Comparison of ENCODE assay signal across 8 mouse cellular contexts in genomic region chr1:60179932-60180783, GRCm38 (mm10). TPM values are rescaled to one million over a fixed set of nuclear protein-coding genes. Genes with fewer than 3 reads are reported as not detected.
DNase-seq lines count a peak whose midpoint lies in the region; ATAC-seq and TF ChIP-seq lines count a peak whose summit lies in the region.

TSS of gene Nbeal1 (plus strand) at chr1:60180599.

- H3K4me1 ChIP-seq in forebrain, embryonic 10.5 days: peaks cover 15% of the 10 kb centered on the region
- H3K4me1 ChIP-seq in heart, embryonic 15.5 days (replicated peaks): peaks cover 10% of the 10 kb centered on the region
- H3K4me1 ChIP-seq in liver, embryonic 14.5 days (replicated peaks; ENCODE audit: control insufficient read depth in 2 of 2, insufficient read depth in 2 of 2, low read length in 1 of 2): peaks cover 3 to 4% of the 10 kb centered on the region in 2 experiments; a peak in 2 of 4 replicates
- peaks cover 8% of the 10 kb centered on the region for H3K4me1 ChIP-seq in neural tube, embryonic 11.5 days (ENCODE audit: control insufficient read depth, insufficient read depth, low read length)
- no peaks in the 10 kb centered on the region for H3K4me1 ChIP-seq in stomach, postnatal 0 days (replicated peaks; ENCODE audit: control insufficient read depth, insufficient read depth)

- peak; percentile 54 for TF ChIP-seq CTCF in liver, embryonic 14.5 days (IDR thresholded peaks at IDR 0.05; ENCODE audit: low read depth)
- TF ChIP-seq CTCF in stomach, postnatal 0 days (IDR thresholded peaks at IDR 0.05; ENCODE audit: low read depth): peak; percentile 57

- no peaks in the 10 kb centered on the region for H3K9me3 ChIP-seq in forebrain, embryonic 10.5 days
- H3K9me3 ChIP-seq in heart, embryonic 15.5 days (replicated peaks): no peaks in the 10 kb centered on the region
- H3K9me3 ChIP-seq in liver, embryonic 14.5 days (ENCODE audit: control insufficient read depth, low read length): no peaks in the 10 kb centered on the region
- H3K9me3 ChIP-seq in neural tube, embryonic 11.5 days (ENCODE audit: control insufficient read depth, low read length): no peaks in the 10 kb centered on the region
- no peaks in the 10 kb centered on the region for H3K9me3 ChIP-seq in stomach, postnatal 0 days (ENCODE audit: control insufficient read depth, low read length)

- peak within 1 kb of the TSS; percentile 83 for H3K4me3 ChIP-seq in forebrain, embryonic 10.5 days
- peak within 1 kb of the TSS; percentile 82 for H3K4me3 ChIP-seq in heart, embryonic 15.5 days
- peak within 1 kb of the TSS; percentile 85 to 98 for H3K4me3 ChIP-seq in liver, embryonic 14.5 days (ENCODE audit: insufficient read depth in 1 of 2, low read depth in 2 of 2, low read length in 2 of 2)
- H3K4me3 ChIP-seq in neural tube, embryonic 11.5 days (ENCODE audit: low read depth, low read length): peak within 1 kb of the TSS; percentile 87
- H3K4me3 ChIP-seq in stomach, postnatal 0 days (ENCODE audit: low read depth, low read length): peak within 1 kb of the TSS; percentile 98

- no peaks in the 10 kb centered on the region for H3K27me3 ChIP-seq in forebrain, embryonic 10.5 days (ENCODE audit: poor library complexity, severe bottlenecking)
- H3K27me3 ChIP-seq in heart, embryonic 15.5 days: no peaks in the 10 kb centered on the region
- H3K27me3 ChIP-seq in liver, embryonic 14.5 days (ENCODE audit: control insufficient read depth, insufficient read depth, low read length): no peaks in the 10 kb centered on the region
- no peaks in the 10 kb centered on the region for H3K27me3 ChIP-seq in neural tube, embryonic 11.5 days (ENCODE audit: control insufficient read depth, insufficient read depth, low read length)
- H3K27me3 ChIP-seq in stomach, postnatal 0 days (ENCODE audit: control insufficient read depth, insufficient read depth, low read length): no peaks in the 10 kb centered on the region

- peaks cover 4% of the 10 kb centered on the region; the same call in 1 of the 2 replicates for H3K36me3 ChIP-seq in forebrain, embryonic 10.5 days (replicated peaks)
- H3K36me3 ChIP-seq in heart, embryonic 15.5 days: no peaks in the 10 kb centered on the region
- no peaks in the 10 kb centered on the region for H3K36me3 ChIP-seq in liver, embryonic 14.5 days (replicated peaks; ENCODE audit: control insufficient read depth, insufficient read depth, low read depth)
- H3K36me3 ChIP-seq in neural tube, embryonic 11.5 days (ENCODE audit: control insufficient read depth, insufficient read depth, low read length): no peaks in the 10 kb centered on the region
- no peaks in the 10 kb centered on the region for H3K36me3 ChIP-seq in stomach, postnatal 0 days (ENCODE audit: control insufficient read depth, insufficient read depth, low read length)

- H3K4me2 ChIP-seq in heart, embryonic 15.5 days: peak within 1 kb of the TSS; percentile 64
- peak within 1 kb of the TSS; percentile 94 for H3K4me2 ChIP-seq in liver, embryonic 14.5 days (ENCODE audit: low read depth)
- H3K4me2 ChIP-seq in neural tube, embryonic 11.5 days (ENCODE audit: low read depth): peak within 1 kb of the TSS; percentile 44
- H3K4me2 ChIP-seq in stomach, postnatal 0 days (replicated peaks; ENCODE audit: low read depth): peak within 1 kb of the TSS; percentile 60

- peak within 1 kb of the TSS; percentile 97 for H3K27ac ChIP-seq in forebrain, embryonic 10.5 days
- H3K27ac ChIP-seq in heart, embryonic 15.5 days: peak within 1 kb of the TSS; percentile 98
- peak within 1 kb of the TSS; percentile 60 for H3K27ac ChIP-seq in liver, embryonic 14.5 days
- H3K27ac ChIP-seq in neural tube, embryonic 11.5 days (ENCODE audit: low read depth, low read length): peak within 1 kb of the TSS; percentile 95
- H3K27ac ChIP-seq in stomach, postnatal 0 days (replicated peaks): peak within 1 kb of the TSS; percentile 97

- peak; percentile 85 to 87 for DNase-seq in CD8-positive naive resting alpha-beta T cell, adult 2 months (ENCODE audit: low read depth in 2 of 2, low spot score in 2 of 2)
- peak; percentile 94 for DNase-seq in c-Kit-positive CD71-negative TER-119-negative erythroid progenitor cells, embryonic 14.5 days (ENCODE audit: low read depth)
- peak; percentile 98 for DNase-seq in forebrain, embryonic 10.5 days (ENCODE audit: extremely low spot score, low spot score)
- peak; percentile 98 to 99 for DNase-seq in kidney, postnatal 25 days
- peak; percentile 88 to 93 (median 89) for DNase-seq in liver, embryonic 14.5 days (ENCODE audit: low read depth in 3 of 3, low spot score in 3 of 3)
- DNase-seq in neural tube, embryonic 11.5 days (ENCODE audit: low spot score): peak; percentile 99
- DNase-seq in stomach, postnatal 0 days (ENCODE audit: low spot score): peak; percentile 100

- ATAC-seq in heart, embryonic 15.5 days (replicated peaks; ENCODE audit: insufficient number of reproducible peaks, insufficient read depth, low FRiP score, low read depth): peak; percentile 100
- ATAC-seq in liver, embryonic 14.5 days (ENCODE audit: insufficient read depth): peak; percentile 97
- peak; percentile 97 for ATAC-seq in neural tube, embryonic 11.5 days (ENCODE audit: insufficient read depth, low FRiP score, low TSS enrichment)
- ATAC-seq in stomach, postnatal 0 days (ENCODE audit: low FRiP score, low TSS enrichment): peak; percentile 99

- peak within 1 kb of the TSS; percentile 88 for H3K9ac ChIP-seq in heart, embryonic 15.5 days
- H3K9ac ChIP-seq in liver, embryonic 14.5 days (replicated peaks): peak within 1 kb of the TSS; percentile 79
- peak within 1 kb of the TSS; percentile 87 for H3K9ac ChIP-seq in neural tube, embryonic 11.5 days (ENCODE audit: low read length)
- peak within 1 kb of the TSS; percentile 96 for H3K9ac ChIP-seq in stomach, postnatal 0 days (ENCODE audit: low read length)

- under 1% methylated on average over 74 of the region's 74 CpGs for WGBS in forebrain, embryonic 10.5 days
- under 1% methylated on average over 69 of the region's 74 CpGs for whole genome bisulfite sequencing in heart, embryonic 15.5 days
- under 1% methylated on average over 70 of the region's 74 CpGs for WGBS in liver, embryonic 14.5 days (ENCODE audit: insufficient replicate concordance)
- WGBS in neural tube, embryonic 11.5 days: under 1% methylated on average over 58 of the region's 74 CpGs
- 1% methylated on average over 67 of the region's 74 CpGs for WGBS in stomach, postnatal 0 days

- no peak for TF ChIP-seq EP300 in liver, embryonic 14.5 days (IDR thresholded peaks at IDR 0.05; ENCODE audit: low read depth)
- TF ChIP-seq EP300 in stomach, postnatal 0 days (optimal IDR thresholded peaks at IDR 0.05): no peak

RNA-seq across cellular contexts. Expression of gene Nbeal1, which starts in this region (rescaled TPM):
- 7.1 and 9.0 TPM in 2 replicates for polyA plus RNA-seq in forebrain, embryonic 10.5 days (2016; fragmentation: Nextera tagmentation; extraction: Ambion mirVana)
- polyA plus RNA-seq in heart, embryonic 15.5 days (2015; fragmentation: Nextera tagmentation; extraction: Ambion mirVana): 6.8 and 6.9 TPM in 2 replicates
- polyA plus RNA-seq in liver, embryonic 14.5 days (2012; rRNA removed): 0.65 TPM in 2 replicates
- polyA plus RNA-seq in liver, embryonic 14.5 days (2014; fragmentation: Nextera tagmentation; extraction: Ambion mirVana): 1.3 and 1.4 TPM in 2 replicates
- 6.6 and 6.7 TPM in 2 replicates for polyA plus RNA-seq in neural tube, embryonic 11.5 days (2014; fragmentation: Nextera tagmentation; extraction: Ambion mirVana)
- polyA plus RNA-seq in stomach, postnatal 0 days (2015; fragmentation: Nextera tagmentation; extraction: Ambion mirVana): 4.7 and 5.0 TPM in 2 replicates

Comparison
In these comparisons a context has a peak if more than half of its experiments do, and no peak if none do; other contexts are left out.
1. Peak in every context shown above with its lines: DNase-seq, ATAC-seq, H3K4me3 ChIP-seq and H3K27ac ChIP-seq.
2. H3K4me2 ChIP-seq: peak in every context shown above with its lines; median percentile 94 in liver, embryonic 14.5 days; 64 in heart, embryonic 15.5 days; 60 in stomach, postnatal 0 days; 44 in neural tube, embryonic 11.5 days.